ENCODE assay signal across 12 mouse cellular contexts in genomic region chr5:151166266-151166665, GRCm38 (mm10).
DNase-seq lines count a peak whose midpoint lies in the region; ATAC-seq and TF ChIP-seq lines count a peak whose summit lies in the region.
"Had no signal": no experiment of that assay in that cellular context is flagged by ENCODE, and none has a peak within 500 bp of the region (broad histone marks: within the 10 kb centered on the region; RNA-seq: fewer than 3 reads in every experiment).

No protein-coding gene starts in this region.

- no peaks in the 10 kb centered on the region for H3K36me3 ChIP-seq in kidney, adult 2 months (ENCODE audit: control insufficient read depth, insufficient read depth, low read length)
- H3K36me3 ChIP-seq in kidney, embryonic 15.5 days: no peaks in the 10 kb centered on the region
- no peaks in the 10 kb centered on the region for H3K36me3 ChIP-seq in midbrain, postnatal 0 days (ENCODE audit: insufficient read depth, low read length)
- H3K36me3 ChIP-seq: forebrain, embryonic 15.5 days; G1E; limb, embryonic 15.5 days; neural tube, embryonic 15.5 days had no signal

- TF ChIP-seq POLR2A in kidney, adult 2 months (IDR thresholded peaks at IDR 0.05; ENCODE audit: low read depth, low read length): no peak
- no peak for TF ChIP-seq POLR2A in embryonic fibroblast, embryonic 13.5 days (IDR thresholded peaks at IDR 0.05; ENCODE audit: low read depth, low read length)
- no peak for TF ChIP-seq POLR2A in lung, adult 2 months (IDR thresholded peaks at IDR 0.05; ENCODE audit: borderline replicate concordance, extremely low read depth, low read depth, low read length)

- H3K9ac ChIP-seq in kidney, embryonic 15.5 days: no peak overlapping the region
- no peak overlapping the region for H3K9ac ChIP-seq in midbrain, postnatal 0 days (replicated peaks; ENCODE audit: low read length, poor library complexity, severe bottlenecking)
- H3K9ac ChIP-seq: forebrain, embryonic 15.5 days; limb, embryonic 15.5 days; neural tube, embryonic 15.5 days had no signal

- H3K27ac ChIP-seq in kidney, adult 2 months (ENCODE audit: insufficient read depth, low read depth, low read length): peak overlapping the region; percentile 32
- no peak overlapping the region for H3K27ac ChIP-seq in kidney, embryonic 15.5 days
- H3K27ac ChIP-seq in embryonic fibroblast, embryonic 13.5 days (ENCODE audit: insufficient read depth, low read length): peak overlapping the region; percentile 71
- H3K27ac ChIP-seq in midbrain, postnatal 0 days (ENCODE audit: low read depth, low read length): no peak overlapping the region
- H3K27ac ChIP-seq: forebrain, embryonic 15.5 days; limb, embryonic 15.5 days; neural tube, embryonic 15.5 days had no signal

- 49% methylated on average over 5 of the region's 5 CpGs for WGBS in kidney, adult 2 months
- WGBS in kidney, embryonic 15.5 days: 78% methylated on average over 5 of the region's 5 CpGs
- WGBS in lung, adult 2 months: 26% methylated on average over 5 of the region's 5 CpGs
- 73% methylated on average over 5 of the region's 5 CpGs for WGBS in midbrain, postnatal 0 days

- TF ChIP-seq CTCF in kidney, adult 2 months (conservative IDR thresholded peaks at IDR 0.05; ENCODE audit: insufficient read depth, insufficient read length, low read depth, low read length): no peak
- no peak for TF ChIP-seq CTCF in embryonic fibroblast, embryonic 13.5 days (IDR thresholded peaks at IDR 0.05; ENCODE audit: borderline replicate concordance, insufficient read depth, low read length)
- no peak for TF ChIP-seq CTCF in lung, adult 2 months (IDR thresholded peaks at IDR 0.05; ENCODE audit: insufficient read depth, low read length)
- no peak for TF ChIP-seq CTCF in midbrain, postnatal 0 days (IDR thresholded peaks at IDR 0.05)

- peaks cover 11% of the 10 kb centered on the region for H3K4me1 ChIP-seq in kidney, adult 2 months (ENCODE audit: control insufficient read depth, insufficient read depth, low read length)
- H3K4me1 ChIP-seq in kidney, embryonic 15.5 days: peaks cover 27% of the 10 kb centered on the region
- peaks cover 15% of the 10 kb centered on the region for H3K4me1 ChIP-seq in embryonic fibroblast, embryonic 13.5 days (ENCODE audit: control insufficient read depth, insufficient read depth, low read length)
- peaks cover 30% of the 10 kb centered on the region for H3K4me1 ChIP-seq in lung, adult 2 months (ENCODE audit: control insufficient read depth, insufficient read depth, low read length)
- no peaks in the 10 kb centered on the region for H3K4me1 ChIP-seq in midbrain, postnatal 0 days (ENCODE audit: insufficient read depth, low read length)
- H3K4me1 ChIP-seq: forebrain, embryonic 15.5 days had no signal

- intact Hi-C loops in heart, postnatal 14 days (cut with DNase I): no loop called here

- H3K9me3 ChIP-seq in kidney, embryonic 15.5 days (replicated peaks): no peaks in the 10 kb centered on the region
- H3K9me3 ChIP-seq in midbrain, postnatal 0 days (ENCODE audit: low read length): no peaks in the 10 kb centered on the region
- H3K9me3 ChIP-seq: forebrain, embryonic 15.5 days; limb, embryonic 15.5 days; neural tube, embryonic 15.5 days had no signal

- no peak overlapping the region for H3K4me3 ChIP-seq in kidney, adult 2 months (ENCODE audit: insufficient read depth, low read depth, low read length)
- H3K4me3 ChIP-seq in kidney, embryonic 15.5 days (replicated peaks): no peak overlapping the region
- no peak overlapping the region for H3K4me3 ChIP-seq in embryonic fibroblast, embryonic 13.5 days (ENCODE audit: insufficient read depth, low read length)
- H3K4me3 ChIP-seq in lung, adult 2 months (replicated peaks; ENCODE audit: extremely low read depth, low read depth, low read length): no peak overlapping the region
- no peak overlapping the region for H3K4me3 ChIP-seq in midbrain, postnatal 0 days (ENCODE audit: low read depth, low read length)
- H3K4me3 ChIP-seq: forebrain, embryonic 15.5 days; limb, embryonic 15.5 days; neural tube, embryonic 15.5 days had no signal

- DNase-seq in kidney, adult 2 months: peak; percentile 84
- peak; percentile 68 to 81 for DNase-seq in heart, postnatal 14 days
- peak; percentile 72 for DNase-seq in lung, adult 2 months
- no peak for DNase-seq in thymus, postnatal 0 days (ENCODE audit: low spot score)
- DNase-seq in midbrain, postnatal 0 days (ENCODE audit: low spot score): no peak
- no peak for DNase-seq in urinary bladder, postnatal 4 days (ENCODE audit: low spot score in 2 of 2)

- H3K4me2 ChIP-seq in kidney, embryonic 15.5 days: no peak overlapping the region
- no peak overlapping the region for H3K4me2 ChIP-seq in midbrain, postnatal 0 days (ENCODE audit: low read depth, low read length, poor library complexity, severe bottlenecking)
- H3K4me2 ChIP-seq: forebrain, embryonic 15.5 days; limb, embryonic 15.5 days; neural tube, embryonic 15.5 days had no signal

- H3K27me3 ChIP-seq in kidney, adult 2 months (replicated peaks; ENCODE audit: control insufficient read depth, insufficient read depth, low read length): no peaks in the 10 kb centered on the region
- H3K27me3 ChIP-seq in kidney, embryonic 15.5 days: no peaks in the 10 kb centered on the region
- no peaks in the 10 kb centered on the region for H3K27me3 ChIP-seq in midbrain, postnatal 0 days (ENCODE audit: insufficient read depth, low read length)
- H3K27me3 ChIP-seq: forebrain, embryonic 15.5 days; limb, embryonic 15.5 days; neural tube, embryonic 15.5 days had no signal

- no peak for ATAC-seq in kidney, embryonic 15.5 days (replicated peaks; ENCODE audit: low FRiP score)
- ATAC-seq in midbrain, postnatal 0 days (ENCODE audit: low FRiP score): no peak
- ATAC-seq: forebrain, embryonic 15.5 days had no signal

Comparison
In these comparisons a context has a peak if more than half of its experiments do, and no peak if none do; other contexts are left out.
1. H3K27ac ChIP-seq: peak in kidney, adult 2 months (single experiment) and embryonic fibroblast, embryonic 13.5 days (single experiment); none in kidney, embryonic 15.5 days (single experiment) and midbrain, postnatal 0 days (single experiment).
2. DNase-seq: peak in kidney, adult 2 months (single experiment), heart, postnatal 14 days (2 of 2) and lung, adult 2 months (single experiment); none in thymus, postnatal 0 days (single experiment), midbrain, postnatal 0 days (single experiment) and urinary bladder, postnatal 4 days (0 of 2).